Mouse (Mus musculus): ENCODE results near the gene Isx. TPM values are rescaled to one million over a fixed set of nuclear protein-coding genes. Genes with fewer than 3 reads are reported as not detected.

The Isx gene
- polyA plus RNA-seq, 1 experiment: 0.06 TPM

GRCm38 (mm10) chr8:74899796-74900195 is 26.8 kb downstream of the Isx start:
- no peak for DNase-seq (ENCODE audit: low spot score)

- DNase-seq (ENCODE audit: low spot score): no peak
Observed at GRCm38 (mm10) chr8:74901765-74902164, 28.8 kb downstream of the Isx start.

- DNase-seq (ENCODE audit: low spot score): no peak
Observed at GRCm38 (mm10) chr8:74903054-74903842, 30.3 kb downstream of the Isx start.

GRCm38 (mm10) chr8:74906333-74906732 is 33.4 kb downstream of the Isx start:
- DNase-seq (ENCODE audit: low spot score): no peak

GRCm38 (mm10) chr8:74910708-74911107 is 37.7 kb downstream of the Isx start:
- no peak for DNase-seq (ENCODE audit: low spot score)

- no peak for DNase-seq (ENCODE audit: low spot score)
Observed at GRCm38 (mm10) chr8:74920691-74921421, 47.9 kb downstream of the Isx start.

GRCm38 (mm10) chr8:74921882-74922518 is 49.0 kb downstream of the Isx start:
- DNase-seq (ENCODE audit: low spot score): no peak

GRCm38 (mm10) chr8:74927940-74928339 is 55.0 kb downstream of the Isx start:
- DNase-seq (ENCODE audit: low spot score): no peak

GRCm38 (mm10) chr8:74930731-74931130 is 57.8 kb downstream of the Isx start:
- DNase-seq (ENCODE audit: low spot score): no peak

- no peak for DNase-seq (ENCODE audit: low spot score)
Observed at GRCm38 (mm10) chr8:74935308-74935707, 62.3 kb downstream of the Isx start.

- DNase-seq (ENCODE audit: low spot score): no peak
Observed at GRCm38 (mm10) chr8:74936656-74937055, 63.7 kb downstream of the Isx start.

- DNase-seq (ENCODE audit: low spot score): no peak
Observed at GRCm38 (mm10) chr8:74942056-74942455, 69.1 kb downstream of the Isx start.

Other genes starting within 250 kb of the Isx start
- gene Hmgxb4, start 120.2 kb downstream of the Isx start, polyA plus RNA-seq (2012; rRNA removed): 27.8 and 30.9 TPM in 2 replicates
- 17.3 and 22.5 TPM in 2 replicates for gene Tom1, start 160.5 kb downstream of the Isx start, polyA plus RNA-seq (2012; rRNA removed)
- 24.1 and 24.2 TPM in 2 replicates for gene Hmox1, start 220.4 kb downstream of the Isx start, polyA plus RNA-seq (2012; rRNA removed)
- 7.4 and 10.7 TPM in 2 replicates for gene Mcm5, start 236.4 kb downstream of the Isx start, polyA plus RNA-seq (2012; rRNA removed)

Measured in urinary bladder, adult 2 months (tissue).